10 mouse cellular contexts compared by ENCODE assay signal in genomic region chr1:37903178-37903577, GRCm38 (mm10). TPM values are rescaled to one million over a fixed set of nuclear protein-coding genes. Genes with fewer than 3 reads are reported as not detected.
A peak's percentile ranks its signal among the peaks of the same experiment; 100 is the strongest.
DNase-seq lines count a peak whose midpoint lies in the region; ATAC-seq and TF ChIP-seq lines count a peak whose summit lies in the region.
"Had no signal": no experiment of that assay in that cellular context is flagged by ENCODE, and none has a peak within 500 bp of the region (broad histone marks: within the 10 kb centered on the region; RNA-seq: fewer than 3 reads in every experiment).

No protein-coding gene starts in this region.

- no peak overlapping the region for H3K27ac ChIP-seq in cerebellum, adult 2 months (ENCODE audit: insufficient read depth, low read length)
- H3K27ac ChIP-seq in heart, embryonic 16.5 days (ENCODE audit: low read length) = no peak overlapping the region

- ATAC-seq in heart, embryonic 16.5 days (replicated peaks; ENCODE audit: extremely low read depth, insufficient read depth, low FRiP score) = peak; percentile 37; the same call in 1 of the 2 replicates
- ATAC-seq in inflammation-experienced regulatory T-cells, adult 6 months = no peak

- no peaks in the 10 kb centered on the region for H3K4me1 ChIP-seq in cerebellum, adult 2 months (ENCODE audit: control insufficient read depth, insufficient read depth, low read length)
- peaks cover 5% of the 10 kb centered on the region; the same call in 1 of the 2 replicates for H3K4me1 ChIP-seq in heart, embryonic 16.5 days (ENCODE audit: control insufficient read depth, insufficient read depth, low read length)

- no peak overlapping the region for H3K4me2 ChIP-seq in heart, embryonic 16.5 days (ENCODE audit: low read depth, low read length)

- H3K9ac ChIP-seq in heart, embryonic 16.5 days (ENCODE audit: low read length) = no peak overlapping the region

- intact Hi-C loops in left cerebral cortex, postnatal 25 days (cut with DNase I) = no loop called here

- H3K9me3 ChIP-seq in heart, embryonic 16.5 days (replicated peaks; ENCODE audit: control insufficient read depth, low read length) = no peaks in the 10 kb centered on the region

- 36% methylated on average over 6 of the region's 6 CpGs for WGBS in cerebellum, adult 2 months
- 27% methylated on average over 6 of the region's 6 CpGs for WGBS in heart, embryonic 16.5 days

- no peak for DNase-seq in cerebellum, adult 2 months
- no peak for DNase-seq in cerebellum, adult 8-10 months
- peak; percentile 31 to 33 for DNase-seq in left cerebral cortex, postnatal 25 days (ENCODE audit: low spot score in 2 of 2)
- no peak for DNase-seq in left cerebral cortex, adult 8-10 months (ENCODE audit: low spot score in 2 of 2)
- DNase-seq in MN1 (ENCODE audit: low spot score) = peak; percentile 55
- peak; percentile 55 for DNase-seq in retina, postnatal 1 day

- H3K4me3 ChIP-seq in cerebellum, adult 2 months (replicated peaks; ENCODE audit: insufficient read depth, low read depth, low read length) = no peak overlapping the region
- no peak overlapping the region for H3K4me3 ChIP-seq in heart, embryonic 16.5 days (ENCODE audit: low read length)

- TF ChIP-seq CTCF in cerebellum, adult 2 months (IDR thresholded peaks at IDR 0.05; ENCODE audit: borderline replicate concordance, insufficient read depth, low read depth, low read length) = peak; percentile 20; the same call in 1 of the 2 replicates

- peaks cover 8% of the 10 kb centered on the region for H3K36me3 ChIP-seq in heart, embryonic 16.5 days (ENCODE audit: control insufficient read depth, insufficient read depth)

- no peaks in the 10 kb centered on the region for H3K27me3 ChIP-seq in cerebellum, adult 2 months (ENCODE audit: control insufficient read depth, insufficient read depth, low read length)
- no peaks in the 10 kb centered on the region for H3K27me3 ChIP-seq in heart, embryonic 16.5 days (ENCODE audit: control insufficient read depth, insufficient read depth, low read length)

- no peak for TF ChIP-seq POLR2A in cerebellum, adult 2 months (IDR thresholded peaks at IDR 0.05; ENCODE audit: borderline replicate concordance, insufficient read depth, low read length)

RNA-seq across cellular contexts. Expression of gene Mrpl30, which starts 12.9 kb away (rescaled TPM):
- 123 and 132 TPM in 2 replicates for polyA plus RNA-seq in cerebellum, adult 2 months (2012; rRNA removed)
- 100 to 1,000 TPM; 140 to 152 TPM for total RNA-seq in left cerebral cortex, postnatal 25 days (2021)
- 100 to 1,000 TPM; 129 to 154 (median 145) TPM for total RNA-seq in left cerebral cortex, adult 8-10 months (2022)
- 294 TPM in 2 replicates for polyA plus RNA-seq in heart, embryonic 16.5 days (2015; fragmentation: Nextera tagmentation; extraction: Ambion mirVana)
- polyA plus RNA-seq in inflammation-experienced regulatory T-cells, adult 6 months (2017; shearing (Covaris generic)) = 100 to 1,000 TPM; 191 to 281 (median 223) TPM

RNA-seq across cellular contexts. Expression of gene Mitd1, which starts 13.0 kb away (rescaled TPM):
- 14.8 and 17.8 TPM in 2 replicates for polyA plus RNA-seq in cerebellum, adult 2 months (2012; rRNA removed)
- 10 to 100 TPM; 11.2 to 12.2 TPM for total RNA-seq in left cerebral cortex, postnatal 25 days (2021)
- total RNA-seq in left cerebral cortex, adult 8-10 months (2022) = 10 to 100 TPM in 2 of 4 experiments, 1 to 10 TPM in 2; 7.4 to 11.8 (median 9.4) TPM
- polyA plus RNA-seq in heart, embryonic 16.5 days (2015; fragmentation: Nextera tagmentation; extraction: Ambion mirVana) = 11.1 and 13.5 TPM in 2 replicates
- 100 to 1,000 TPM in 2 of 3 experiments, 10 to 100 TPM in 1; 95.5 to 109 (median 105) TPM for polyA plus RNA-seq in inflammation-experienced regulatory T-cells, adult 6 months (2017; shearing (Covaris generic))

RNA-seq across cellular contexts. Expression of gene Lyg2, which starts 13.1 kb away (rescaled TPM):
- 0.05 and 0.13 TPM in 2 replicates for polyA plus RNA-seq in cerebellum, adult 2 months (2012; rRNA removed)
- not detected for total RNA-seq in left cerebral cortex, postnatal 25 days (2021)
- total RNA-seq in left cerebral cortex, adult 8-10 months (2022) = not detected
- polyA plus RNA-seq in heart, embryonic 16.5 days (2015; fragmentation: Nextera tagmentation; extraction: Ambion mirVana) = not detected in 2 replicates
- not detected for polyA plus RNA-seq in inflammation-experienced regulatory T-cells, adult 6 months (2017; shearing (Covaris generic))
- total RNA-seq: ES-E14; heart, postnatal 36 days had no signal

RNA-seq across cellular contexts. Expression of gene Lipt1, which starts 31.6 kb away (rescaled TPM):
- 5.8 and 5.9 TPM in 2 replicates for polyA plus RNA-seq in cerebellum, adult 2 months (2012; rRNA removed)
- total RNA-seq in left cerebral cortex, postnatal 25 days (2021) = 10 to 100 TPM in 1 of 2 experiments, 1 to 10 TPM in 1; 7.3 to 10.0 TPM
- 10 to 100 TPM in 3 of 4 experiments, 1 to 10 TPM in 1; 9.2 to 13.0 (median 11.9) TPM for total RNA-seq in left cerebral cortex, adult 8-10 months (2022)
- polyA plus RNA-seq in heart, embryonic 16.5 days (2015; fragmentation: Nextera tagmentation; extraction: Ambion mirVana) = 9.8 and 10.6 TPM in 2 replicates
- polyA plus RNA-seq in inflammation-experienced regulatory T-cells, adult 6 months (2017; shearing (Covaris generic)) = 1 to 10 TPM; 3.7 to 7.4 (median 7.2) TPM

RNA-seq across cellular contexts. Expression of gene Tsga10, which starts 36.9 kb away (rescaled TPM):
- 7.3 and 7.5 TPM in 2 replicates for polyA plus RNA-seq in cerebellum, adult 2 months (2012; rRNA removed)
- 10 to 100 TPM; 19.7 to 24.6 TPM for total RNA-seq in left cerebral cortex, postnatal 25 days (2021)
- 10 to 100 TPM; 15.9 to 18.9 (median 17.4) TPM for total RNA-seq in left cerebral cortex, adult 8-10 months (2022)
- polyA plus RNA-seq in heart, embryonic 16.5 days (2015; fragmentation: Nextera tagmentation; extraction: Ambion mirVana) = 4.4 and 4.9 TPM in 2 replicates
- 1 to 10 TPM; 1.2 to 1.9 (median 1.8) TPM for polyA plus RNA-seq in inflammation-experienced regulatory T-cells, adult 6 months (2017; shearing (Covaris generic))

Comparison
In these comparisons a context has a peak if more than half of its experiments do, and no peak if none do; other contexts are left out.
1. DNase-seq: peak in left cerebral cortex, postnatal 25 days (2 of 2), MN1 (single experiment) and retina, postnatal 1 day (single experiment); none in cerebellum, adult 2 months (0 of 2), cerebellum, adult 8-10 months (single experiment) and left cerebral cortex, adult 8-10 months (0 of 2).